Mouse (Mus musculus): ENCODE measurements around the gene Hnf1b. TPM values are rescaled to one million over a fixed set of nuclear protein-coding genes. Genes with fewer than 3 reads are reported as not detected.

The Hnf1b gene
- polyA plus RNA-seq, 1 experiment from 2014 or later = 0.09 TPM

Other genes starting within 250 kb of the Hnf1b start
- not detected in 2 replicates for gene Rpl9-ps1, start 204.4 kb upstream of the Hnf1b start, polyA plus RNA-seq (2016; fragmentation: Nextera tagmentation; extraction: Ambion mirVana)
- 1.2 and 1.3 TPM in 2 replicates for gene Ccl3, start 200.7 kb upstream of the Hnf1b start, polyA plus RNA-seq (2016; fragmentation: Nextera tagmentation; extraction: Ambion mirVana)
- 0.46 TPM in 1 of 2 replicates, not detected in the other for gene Ccl4, start 187.5 kb upstream of the Hnf1b start, polyA plus RNA-seq (2016; fragmentation: Nextera tagmentation; extraction: Ambion mirVana)
- 0.59 and 0.65 TPM in 2 replicates for gene Wfdc17, start 146.1 kb upstream of the Hnf1b start, polyA plus RNA-seq (2016; fragmentation: Nextera tagmentation; extraction: Ambion mirVana)
- gene Wfdc18, start 141.0 kb upstream of the Hnf1b start, polyA plus RNA-seq (2016; fragmentation: Nextera tagmentation; extraction: Ambion mirVana) = not detected in 2 replicates
- not detected in 2 replicates for gene Wfdc21, start 103.1 kb upstream of the Hnf1b start, polyA plus RNA-seq (2016; fragmentation: Nextera tagmentation; extraction: Ambion mirVana)
- gene Heatr6, start 96.4 kb upstream of the Hnf1b start, polyA plus RNA-seq (2016; fragmentation: Nextera tagmentation; extraction: Ambion mirVana) = 34.1 and 37.4 TPM in 2 replicates
- 33.8 and 34.0 TPM in 2 replicates for gene Ddx52, start 92.0 kb downstream of the Hnf1b start, polyA plus RNA-seq (2016; fragmentation: Nextera tagmentation; extraction: Ambion mirVana)
- 29.2 and 31.1 TPM in 2 replicates for gene Synrg, start 114.4 kb downstream of the Hnf1b start, polyA plus RNA-seq (2016; fragmentation: Nextera tagmentation; extraction: Ambion mirVana)
- 11.8 and 11.9 TPM in 2 replicates for gene Dusp14, start 219.2 kb downstream of the Hnf1b start, polyA plus RNA-seq (2016; fragmentation: Nextera tagmentation; extraction: Ambion mirVana)